Mouse (Mus musculus) common myeloid progenitor, adult 5-6 weeks (primary cell): ENCODE measurements around the gene Gnmt. TPM values are rescaled to one million over a fixed set of nuclear protein-coding genes. Genes with fewer than 3 reads are reported as not detected.
"Not testable (repeated sequence)": the region's sequence is repeated elsewhere in the genome, so short reads cannot be mapped to it uniquely, and the experiment has no call there.

Experiments used
- ATAC-seq: replicated peaks from 2 replicates; pipeline ENCODE4 v1.8.0; 2016; ENCODE audit warnings: low read depth, mild to moderate bottlenecking, moderate TSS enrichment, inconsistent platforms; ENCODE audit not compliant: poor library complexity, severe bottlenecking
- total RNA-seq: library from RNA; stranded (forward); fragments of 200-1000, 187-1606 nt; gene quantifications from 2 replicates; pipeline ENCODE4 v1.2.3, GENCODE M21; 2017

Gnmt gene
- not detected in 2 replicates for total RNA-seq

DNA sequence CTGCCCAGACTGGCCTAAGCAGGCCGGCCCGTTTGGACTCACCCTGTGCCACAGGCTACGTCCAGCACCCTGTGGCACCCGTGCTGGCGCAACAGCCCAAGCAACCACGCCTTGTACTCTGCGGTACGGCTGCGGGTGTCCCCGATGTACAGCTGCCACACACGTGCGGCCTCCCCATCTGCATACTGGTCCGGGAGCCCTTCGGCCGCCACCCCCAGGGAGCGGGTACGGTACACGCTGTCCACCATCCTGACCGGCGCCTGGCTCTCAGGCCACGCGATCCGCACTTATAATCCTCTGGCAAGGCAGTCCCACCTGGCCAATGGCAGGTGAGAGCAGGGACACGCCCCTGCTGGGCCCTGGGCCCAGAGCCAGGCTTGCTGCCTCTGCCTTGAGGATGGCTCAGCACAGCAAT, at the start of gene Gnmt:
Gnmt (minus strand) TSS at position 265 of the 415 bp plus-strand sequence.
- no peak for ATAC-seq

DNA sequence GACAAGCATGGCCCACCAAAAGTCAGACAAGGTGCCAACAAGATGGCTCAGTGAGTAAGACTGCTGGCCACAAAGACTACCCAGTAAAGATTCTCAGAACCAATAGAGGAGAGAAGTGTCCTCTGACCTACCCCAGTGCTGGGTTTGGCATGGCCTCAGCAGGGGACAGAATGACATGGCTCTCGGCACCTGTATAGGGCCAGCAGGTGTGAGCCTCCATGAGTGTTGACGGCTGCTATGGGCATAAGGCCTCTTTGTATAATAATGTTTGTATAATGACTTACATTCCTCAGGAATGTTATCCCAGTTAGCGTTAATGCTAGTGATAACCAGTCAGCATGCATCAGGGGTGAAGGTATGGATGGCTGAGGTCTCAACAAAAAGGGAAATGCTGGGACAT, 47.1 kb upstream of the Gnmt start:
- ATAC-seq, result no peak

DNA sequence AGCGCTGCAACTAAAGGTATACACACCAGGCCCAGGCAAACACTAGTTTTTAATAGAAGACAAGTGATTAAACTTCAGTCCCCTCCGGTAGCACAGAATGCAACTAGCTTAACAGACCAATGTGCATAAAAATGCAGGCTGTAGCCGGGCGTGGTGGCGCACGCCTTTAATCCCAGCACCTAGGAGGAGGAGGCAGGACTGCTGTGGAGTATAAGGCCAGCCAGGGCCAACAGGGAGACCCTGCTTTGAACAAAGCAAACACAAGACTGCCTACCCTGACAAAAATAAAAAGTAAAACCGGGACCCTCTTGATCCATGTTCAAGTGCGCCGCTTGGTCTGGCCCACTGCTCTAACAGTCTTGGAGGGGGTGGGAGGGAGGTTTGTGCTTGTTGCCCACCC, 46.1 kb upstream of the Gnmt start:
- ATAC-seq, result no peak

DNA sequence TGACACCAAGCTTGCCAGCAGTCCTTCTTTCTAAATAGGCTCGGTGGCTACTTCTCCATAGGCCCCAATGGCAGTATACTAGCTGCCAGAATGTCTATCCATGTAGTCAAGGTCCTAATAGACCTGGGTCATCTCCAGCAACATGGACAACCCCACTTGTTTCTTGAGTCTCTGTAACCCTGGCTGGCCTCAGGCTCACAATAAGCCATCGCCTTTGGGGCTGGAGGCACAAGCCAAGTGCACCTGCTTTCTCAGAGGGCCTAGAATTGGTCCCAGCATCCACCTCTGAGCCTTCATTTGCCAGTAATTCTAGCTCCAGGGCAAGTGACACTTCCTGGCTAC, 45.1 kb upstream of the Gnmt start:
- ATAC-seq, result no peak

DNA sequence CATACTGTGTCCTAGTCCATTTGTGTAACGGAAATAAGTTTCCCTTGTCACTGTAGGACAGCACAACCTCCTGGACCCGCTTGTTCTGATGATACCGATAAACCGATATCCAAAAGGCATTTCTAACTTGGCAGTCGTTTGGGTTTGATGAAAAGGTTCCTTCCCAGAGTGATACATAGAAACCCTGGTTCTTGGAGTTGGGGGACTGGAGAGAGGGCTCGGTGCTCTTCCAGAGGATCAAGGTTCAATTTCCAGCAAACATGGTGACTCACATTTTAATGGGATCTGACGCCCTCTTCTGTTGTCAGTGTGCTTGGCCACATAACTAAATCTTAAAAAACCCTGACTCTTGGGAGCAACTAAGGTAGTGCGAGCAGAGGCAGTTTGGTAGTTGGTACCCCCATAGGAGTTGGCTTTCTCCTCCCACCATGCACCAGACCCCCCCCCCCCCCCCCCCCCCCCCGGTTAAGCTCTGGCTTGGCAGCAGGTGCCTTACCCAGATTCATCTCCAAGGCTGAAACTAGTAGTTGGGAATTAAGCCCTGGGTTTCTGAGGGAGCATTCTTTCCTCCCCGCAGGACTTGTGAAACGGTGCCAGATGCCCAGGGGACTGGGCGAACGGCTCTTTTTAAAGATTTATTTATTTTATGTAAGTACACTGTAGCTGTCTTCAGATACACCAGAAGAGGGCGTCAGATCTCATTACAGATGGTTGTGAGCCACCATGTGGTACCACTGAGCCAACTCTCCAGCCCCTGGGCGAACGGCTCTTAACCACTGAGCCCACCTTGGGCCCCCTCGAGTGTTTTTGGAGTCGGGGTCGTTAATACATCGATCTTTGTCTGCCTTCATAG, 44.5 kb upstream of the Gnmt start:
- ATAC-seq, result 0 out of 2 replicates have a peak, but pooled peaks have one; percentile 10

DNA sequence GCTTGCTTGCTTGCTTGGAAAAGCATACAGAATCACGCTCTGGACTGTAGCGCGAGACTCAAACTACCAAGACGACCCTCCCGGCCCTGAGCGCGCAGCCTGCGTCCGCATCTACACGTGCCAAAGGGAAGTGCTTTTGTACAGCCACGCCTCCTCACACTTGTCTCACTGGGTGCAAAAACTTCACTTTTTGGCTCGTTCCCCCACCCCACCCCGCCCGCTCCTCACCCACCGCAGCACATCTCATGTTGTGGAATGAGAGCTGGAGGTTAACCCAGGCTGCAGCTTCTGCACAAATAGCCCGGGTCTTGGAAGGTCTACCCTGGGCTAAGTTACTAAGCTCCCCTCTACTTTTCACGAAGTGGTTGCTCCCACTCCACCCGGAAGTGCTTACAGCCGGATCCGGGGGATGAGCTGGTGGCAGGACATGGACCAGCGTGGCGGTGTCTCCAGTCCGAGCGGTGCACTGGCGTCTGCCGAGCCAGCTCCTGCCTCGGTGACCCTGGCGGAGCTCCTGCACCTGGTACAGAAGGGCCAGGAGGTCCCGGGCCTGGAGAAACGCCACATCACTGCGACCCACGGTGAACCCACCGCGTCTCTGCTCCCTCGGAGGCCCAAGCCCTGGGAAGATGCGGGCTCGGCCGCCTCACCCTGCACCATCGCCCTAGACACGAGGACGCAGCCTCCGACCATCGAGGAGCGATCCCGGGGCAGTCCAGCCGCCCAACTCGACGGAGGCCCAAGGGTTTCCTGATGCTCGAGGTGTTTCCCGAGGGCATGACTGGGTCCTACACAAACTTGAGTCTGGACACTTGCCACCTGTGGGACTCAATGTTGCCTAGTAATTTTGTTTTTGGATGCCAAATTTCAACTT, 43.7 kb upstream of the Gnmt start, which contains the start of gene 2310039H08Rik:
2310039H08Rik (plus strand) TSS at position 232 of the 874 bp plus-strand sequence.
- peak; percentile 69 for ATAC-seq

DNA sequence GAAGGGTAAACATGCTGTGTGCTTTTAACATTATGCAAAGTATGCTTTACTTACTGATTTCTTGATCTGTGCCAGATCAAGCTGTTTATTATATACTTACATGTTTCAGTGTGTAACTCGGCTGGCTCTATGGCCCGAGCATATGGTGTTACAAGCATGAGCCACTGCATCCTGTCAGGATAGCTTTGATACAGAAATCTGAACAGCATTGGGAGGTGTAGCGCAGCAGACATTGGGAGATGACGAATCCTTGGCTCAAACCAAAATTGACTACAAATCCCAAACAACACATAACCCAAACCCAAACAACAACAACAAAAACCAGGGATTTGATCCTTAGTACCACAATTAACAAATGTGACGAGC, 43.1 kb upstream of the Gnmt start:
- no peak for ATAC-seq

DNA sequence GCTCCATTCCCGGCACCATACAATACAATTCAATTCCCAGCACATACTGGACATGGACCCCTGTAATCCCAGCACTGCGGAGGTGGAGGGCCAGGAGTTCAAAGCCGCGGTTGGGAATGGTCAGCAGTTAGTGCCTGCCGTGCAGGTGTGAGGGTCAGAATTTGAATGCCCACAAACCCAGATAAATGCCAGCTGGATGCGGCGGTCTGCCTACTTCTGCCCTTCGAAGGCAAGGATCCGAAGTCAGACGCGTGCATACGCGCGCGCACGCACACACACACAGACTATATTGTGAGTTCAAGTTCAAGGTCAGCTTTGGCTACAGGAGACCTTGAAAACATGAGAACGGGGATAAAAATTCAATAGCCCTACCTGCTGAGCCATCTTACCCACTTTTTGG, 42.6 kb upstream of the Gnmt start:
- no peak for ATAC-seq

DNA sequence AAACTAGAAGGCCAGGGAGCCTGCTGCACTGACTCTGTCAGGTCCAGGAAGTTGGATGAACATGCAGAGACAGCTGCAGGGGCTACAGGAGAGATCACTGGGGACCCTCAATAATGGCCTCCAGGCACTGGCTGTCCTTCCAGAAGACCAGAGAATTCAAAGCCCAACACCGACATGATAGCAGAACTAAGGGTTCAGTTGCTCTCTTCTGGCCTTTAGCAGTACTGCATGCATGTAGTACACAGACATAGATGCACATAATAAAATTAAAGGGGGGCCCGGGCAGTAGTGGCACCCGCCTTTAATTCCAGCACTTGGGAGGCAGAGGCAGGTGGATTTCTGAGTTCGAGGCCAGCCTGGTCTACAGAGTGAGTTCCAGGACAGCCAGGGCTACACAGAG, 42.1 kb upstream of the Gnmt start:
- no peak for ATAC-seq

DNA sequence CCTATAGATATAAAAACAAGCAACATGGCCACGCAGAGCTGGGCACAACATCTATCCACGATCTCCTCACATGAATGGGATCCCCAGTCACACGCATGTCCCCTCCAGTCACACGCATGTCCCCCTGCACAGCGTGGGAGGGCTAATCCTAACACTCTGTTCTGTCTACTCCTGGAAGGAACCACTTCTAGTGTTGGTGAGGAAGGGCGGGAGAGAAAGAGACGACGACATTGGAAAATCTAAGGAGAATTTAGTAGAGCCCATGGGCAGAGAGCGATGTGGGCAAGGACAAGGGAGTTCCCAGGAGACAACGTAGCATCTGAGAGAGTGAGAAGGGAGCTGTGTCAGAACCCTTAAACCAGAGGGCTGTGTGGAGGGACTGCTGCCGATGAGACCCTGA, 41.6 kb upstream of the Gnmt start:
- no peak for ATAC-seq

DNA sequence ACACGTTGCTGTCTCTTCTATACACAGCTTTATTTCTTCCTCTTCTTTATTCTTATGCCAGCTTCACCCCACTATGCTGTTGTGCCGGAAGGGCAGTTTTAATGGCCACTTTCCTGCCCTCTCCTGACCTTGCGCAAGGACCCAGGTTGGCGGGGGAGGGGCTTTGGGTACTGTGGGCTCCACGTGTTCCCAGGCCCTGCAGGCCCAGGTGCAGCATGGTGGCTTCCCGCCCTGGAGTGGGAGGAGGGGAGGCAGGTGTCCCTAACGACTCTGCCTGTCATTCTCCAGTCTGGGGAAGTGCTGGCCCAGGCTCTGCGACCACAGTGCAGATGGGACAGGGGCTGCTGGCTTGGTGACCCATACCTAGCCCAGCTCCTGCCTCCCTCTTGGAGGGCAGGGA, 38.9 kb upstream of the Gnmt start:
- ATAC-seq, result 0 out of 2 replicates have a peak, but pooled peaks have one; percentile 13

DNA sequence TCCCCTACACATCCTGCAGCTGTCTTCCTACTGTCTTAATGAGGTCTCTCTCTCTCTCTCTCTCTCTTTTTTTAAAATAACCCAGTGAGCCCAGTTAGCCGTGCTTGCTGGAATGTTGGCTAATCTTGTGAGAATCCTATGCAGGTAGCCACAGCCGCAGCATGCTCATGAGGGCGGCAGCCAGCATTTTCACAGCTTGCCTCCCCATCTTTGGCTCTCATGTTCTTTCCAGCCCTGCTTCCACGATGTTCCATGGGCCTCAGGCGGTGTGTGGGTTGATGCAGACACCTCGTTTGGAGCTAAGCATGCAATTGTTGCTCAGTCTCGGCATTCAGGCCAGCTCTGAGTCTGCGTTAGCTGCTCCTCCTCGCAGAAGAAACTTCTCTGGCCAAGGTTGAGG, 35.9 kb upstream of the Gnmt start:
- not testable (repeated sequence) for ATAC-seq

DNA sequence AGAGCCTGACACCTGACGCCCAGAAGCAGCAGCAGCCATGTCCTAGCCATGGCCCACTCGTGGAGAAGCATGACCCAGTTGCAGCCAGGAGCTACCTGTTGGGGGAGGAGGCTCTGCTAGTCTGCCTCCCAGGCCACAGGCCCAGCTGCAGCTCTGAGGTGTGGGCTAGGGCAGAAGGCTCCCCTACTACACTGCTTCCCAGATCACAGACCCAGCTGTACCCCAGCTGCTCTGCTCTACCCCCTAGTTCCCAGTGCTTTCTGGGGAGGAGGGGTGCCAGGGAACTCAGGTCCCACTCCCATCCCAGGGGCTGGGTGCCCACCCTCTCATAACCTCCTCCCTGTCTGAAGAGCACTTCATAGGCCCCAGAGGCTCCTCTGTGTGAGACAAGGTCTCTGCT, 34.6 kb upstream of the Gnmt start, which contains the start of gene Ptcra:
Ptcra (minus strand) TSS at position 169 of the 400 bp plus-strand sequence.
- no peak for ATAC-seq

DNA sequence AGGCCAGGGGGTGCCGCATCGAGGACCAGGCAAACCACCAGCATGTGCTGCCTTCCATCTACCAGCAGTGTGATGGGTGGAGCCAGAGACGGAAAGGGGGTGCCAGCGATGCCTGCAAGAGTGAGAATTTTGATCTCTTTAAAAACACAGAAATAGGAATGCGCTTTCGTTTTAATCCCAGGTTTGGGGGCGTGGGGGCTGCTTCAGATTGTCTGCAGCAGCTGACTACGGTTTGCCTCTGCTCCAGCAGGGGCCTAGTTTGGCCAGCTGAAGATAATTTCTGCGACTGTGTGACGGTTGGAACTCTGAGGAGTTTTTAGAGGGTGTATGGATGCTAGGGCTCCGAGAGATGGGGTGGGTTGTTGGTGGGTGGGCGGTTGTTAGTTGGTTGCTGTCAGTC, 29.8 kb upstream of the Gnmt start:
- no peak for ATAC-seq

DNA sequence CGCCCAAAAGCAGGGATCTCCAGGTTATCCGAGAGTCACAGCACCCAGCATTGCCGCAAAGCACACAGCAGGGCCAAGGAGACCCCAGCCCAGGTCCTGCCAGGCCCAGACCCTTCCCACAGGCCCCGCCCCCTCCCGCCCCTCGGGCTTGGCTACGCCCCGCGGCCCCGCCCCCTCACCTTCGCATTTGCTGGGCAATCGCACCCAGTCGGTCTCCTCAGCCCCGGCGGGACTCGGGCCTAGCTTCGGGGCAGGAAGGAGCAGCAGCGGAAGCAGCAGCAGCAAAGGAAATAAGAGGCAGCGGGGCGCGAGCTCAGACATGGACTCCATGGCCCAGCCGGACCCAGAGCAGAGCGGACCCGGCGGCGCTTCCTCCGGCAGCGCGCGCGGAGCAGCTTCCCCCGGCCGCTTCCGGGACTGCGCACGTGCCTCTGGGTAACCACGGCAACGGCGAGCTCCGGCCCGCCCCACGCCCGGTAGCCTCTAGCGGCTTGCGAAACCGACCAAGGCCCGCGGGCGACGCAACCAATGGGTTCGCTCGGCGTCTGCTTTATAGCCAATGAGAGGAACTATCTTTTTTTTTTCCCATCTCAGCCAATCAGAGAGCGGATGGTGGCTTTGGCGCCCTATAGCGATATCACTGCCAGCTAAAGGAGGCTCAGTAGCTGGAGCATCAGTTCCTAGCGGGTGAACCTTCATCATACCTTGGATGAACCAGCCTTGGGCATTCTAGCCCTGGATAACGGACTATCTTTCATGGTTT, 23.0 kb upstream of the Gnmt start, which contains the start of gene Cnpy3:
Cnpy3 (minus strand) TSS at position 421 of the 763 bp plus-strand sequence.
- peak; percentile 90 for ATAC-seq

DNA sequence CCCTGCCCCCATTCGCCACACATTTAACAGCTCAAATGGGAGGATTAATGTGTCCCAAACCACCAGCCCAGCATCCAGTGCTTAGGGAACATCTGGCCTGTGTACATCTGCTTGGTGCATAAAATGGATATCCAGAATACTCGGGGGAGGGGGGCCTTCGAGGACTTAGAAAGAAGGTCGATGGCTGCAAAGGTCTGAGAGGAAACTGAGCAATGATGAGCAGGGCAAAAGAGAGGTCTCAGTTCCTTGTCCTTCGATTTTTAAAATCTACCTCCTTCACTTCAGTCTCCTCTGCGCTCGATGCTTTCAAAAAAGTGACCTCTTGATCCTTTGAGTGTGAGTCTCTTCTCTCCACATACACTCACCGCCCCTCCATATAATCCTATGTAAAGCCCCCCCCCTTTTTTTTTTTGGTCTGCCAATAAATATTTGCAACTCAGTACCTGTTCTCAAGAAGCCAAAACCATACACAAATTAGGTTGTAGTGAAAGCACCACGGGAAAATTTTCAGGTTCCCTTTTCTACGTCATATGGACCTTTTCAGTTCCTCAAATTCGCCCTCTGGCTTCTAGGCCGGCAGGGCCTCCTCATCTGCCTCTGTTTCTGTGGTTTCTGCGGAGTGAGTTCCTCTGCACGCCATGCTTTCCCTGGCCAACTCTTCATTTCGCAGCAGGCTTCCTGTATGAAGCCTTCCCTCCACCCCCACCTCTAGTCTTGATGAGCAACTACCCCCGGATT, 22.3 kb upstream of the Gnmt start:
- peak; percentile 77 for ATAC-seq

DNA sequence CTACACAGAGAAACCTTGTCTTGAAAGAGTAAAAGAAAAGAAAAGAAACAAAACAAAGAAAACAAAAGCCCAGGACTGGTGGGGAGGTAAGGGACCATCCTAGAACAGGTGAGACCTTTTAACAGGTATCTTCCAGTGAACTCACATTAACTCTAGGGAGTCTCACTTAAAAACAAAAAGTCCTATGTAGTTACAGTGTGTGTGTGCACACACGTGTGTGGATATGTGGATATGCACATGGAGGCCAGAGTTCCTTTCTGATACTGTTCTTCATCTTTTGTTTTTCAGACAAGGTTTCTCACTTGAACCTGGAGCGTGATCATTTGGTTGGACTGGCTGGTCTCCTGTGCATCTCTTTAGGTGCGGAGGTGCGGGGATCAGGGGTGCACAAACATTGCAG, 21.6 kb upstream of the Gnmt start:
- ATAC-seq, result no peak

DNA sequence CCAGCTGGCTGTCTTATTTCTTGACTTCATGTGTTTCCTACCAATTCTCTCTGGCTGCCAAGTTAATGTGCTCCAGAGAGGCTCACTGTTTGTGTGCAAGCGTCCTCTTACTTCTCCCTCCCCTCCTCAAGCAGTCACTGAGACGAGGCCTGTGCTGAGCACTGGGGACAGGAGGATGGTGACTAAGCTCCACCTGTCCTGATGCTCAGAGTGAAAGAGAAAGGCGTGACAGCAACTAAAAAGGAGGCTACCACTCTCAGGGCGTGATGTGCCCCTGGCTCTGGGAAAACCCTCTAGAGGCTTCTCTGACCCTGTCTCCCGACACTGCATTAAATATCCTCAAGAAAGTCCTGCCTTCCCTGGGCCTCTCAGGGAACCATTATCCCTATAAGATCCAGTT, 20.3 kb upstream of the Gnmt start:
- ATAC-seq, result no peak

DNA sequence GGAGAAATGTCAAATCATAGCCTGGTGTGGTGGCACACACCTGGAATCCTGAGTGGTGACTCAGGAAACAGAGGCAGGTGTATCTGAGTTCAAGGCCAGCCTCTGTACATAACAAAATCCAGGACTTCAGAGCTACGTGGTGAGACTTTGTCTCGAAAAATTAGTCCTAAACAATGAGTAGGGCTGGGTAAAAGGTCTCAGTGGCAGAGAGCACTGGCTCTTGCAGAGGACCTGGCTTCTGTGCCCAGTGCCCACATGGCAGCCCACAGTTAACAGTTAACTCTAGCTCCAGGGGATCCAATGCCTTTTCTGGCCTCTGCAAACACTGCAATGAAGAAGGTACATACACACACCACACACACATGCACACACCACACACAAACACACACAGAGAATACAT, 18.8 kb upstream of the Gnmt start:
- no peak for ATAC-seq

DNA sequence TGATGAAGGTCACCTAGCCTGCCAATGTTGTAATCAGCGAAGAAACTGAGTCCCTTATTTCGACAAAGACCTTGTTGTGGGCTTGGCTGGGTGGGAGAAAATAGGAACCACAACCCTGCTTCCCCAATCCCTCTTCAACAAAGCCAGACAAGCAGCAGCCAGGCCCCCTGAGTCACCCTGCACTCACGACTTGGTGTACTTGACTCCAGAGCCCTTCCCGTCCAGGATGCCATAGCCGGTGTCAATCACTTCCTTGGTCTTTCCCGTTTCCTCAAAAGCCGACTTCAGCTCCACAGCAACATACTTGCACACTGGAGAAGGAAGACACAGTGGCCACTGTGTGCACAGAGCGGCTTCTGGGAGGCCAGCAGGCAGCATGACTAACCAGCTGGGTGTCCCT, 18.3 kb upstream of the Gnmt start:
- no peak for ATAC-seq
